Mouse (Mus musculus): ENCODE measurements at regions not wholly inside any gene's neighbourhood (a gene's known extent, or its start where the extent isn't known, plus 50 kb on each side); places are given as distances from the start of the nearest gene placed in this dataset.

DNA sequence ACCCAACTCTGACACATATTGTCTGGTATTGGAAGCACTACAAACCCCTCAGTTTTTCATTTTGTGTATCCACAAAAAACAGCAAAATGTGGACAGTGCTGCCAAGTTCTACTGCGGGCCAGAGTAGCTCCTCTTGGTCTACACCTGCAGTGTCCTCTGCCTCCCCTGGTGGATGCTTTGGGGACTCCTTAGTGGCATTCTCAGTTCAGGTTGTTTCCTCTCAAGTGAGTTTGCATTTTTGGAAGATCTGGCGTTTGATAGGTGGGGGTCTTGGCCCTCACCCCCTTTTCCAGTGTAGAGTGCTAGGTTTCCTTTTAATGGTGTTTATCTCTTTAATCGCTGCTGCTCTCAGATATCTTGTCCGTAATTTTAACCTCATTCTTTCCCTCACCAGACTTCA, 137.1 kb downstream of the 4933412E24Rik start:
- Histone ChIP-seq H3K9me3 (replicated peaks; ENCODE audit: insufficient read depth, low read length) (no peaks in the 10 kb centered on the region; the same call in 1 of the 2 replicates), H3K36me3 (ENCODE audit: control insufficient read depth in 1 of 2, insufficient read depth in 2 of 2, low read length in 2 of 2) (no peaks in the 10 kb centered on the region), H3K9ac (ENCODE audit: control insufficient read depth, low read depth, low read length, poor library complexity, severe bottlenecking) (no peak overlapping the region), H3K4me1 (ENCODE audit: control insufficient read depth in 1 of 2, insufficient read depth in 2 of 2, low read length in 2 of 2) (no peaks in the 10 kb centered on the region), H3K4me3 (ENCODE audit: control insufficient read depth in 1 of 2, insufficient read depth in 1 of 2, low read depth in 2 of 2, low read length in 2 of 2) (no peak overlapping the region), H3K27me3 (ENCODE audit: control insufficient read depth in 1 of 2, insufficient read depth in 2 of 2, low read length in 2 of 2) (no peaks in the 10 kb centered on the region), H3K79me2 (ENCODE audit: control insufficient read depth, insufficient read depth, low read length, poor library complexity) (no peaks in the 10 kb centered on the region), H3K27ac (ENCODE audit: control insufficient read depth, low read depth, low read length) (no peak overlapping the region)
- no peak for TF ChIP-seq ZKSCAN1 (IDR thresholded peaks at IDR 0.05; ENCODE audit: low read depth, low read length)
- TF ChIP-seq JUND (IDR thresholded peaks at IDR 0.05; ENCODE audit: low read depth, low read length): no peak
- TF ChIP-seq POLR2A (IDR thresholded peaks at IDR 0.05; ENCODE audit: control insufficient read depth in 1 of 2, insufficient read depth in 1 of 2, low read depth in 1 of 2, low read length in 2 of 2, poor library complexity in 1 of 2): no peak
- no peak for TF ChIP-seq POLR2AphosphoS5 (IDR thresholded peaks at IDR 0.05; ENCODE audit: borderline replicate concordance, low read depth, low read length)
- no peak for TF ChIP-seq NRF1 (IDR thresholded peaks at IDR 0.05; ENCODE audit: insufficient read depth, low read depth, low read length, poor library complexity, severe bottlenecking)
- no peak for TF ChIP-seq CHD2 (IDR thresholded peaks at IDR 0.05; ENCODE audit: low read length)
- no peak for TF ChIP-seq SIN3A (IDR thresholded peaks at IDR 0.05; ENCODE audit: low read length)
- no peak for TF ChIP-seq HCFC1 (IDR thresholded peaks at IDR 0.05; ENCODE audit: low read depth, low read length)
- no peak for TF ChIP-seq ZNF384 (IDR thresholded peaks at IDR 0.05; ENCODE audit: low read depth, low read length)
- no peak for TF ChIP-seq KAT2A (conservative IDR thresholded peaks at IDR 0.05; ENCODE audit: low read depth, low read length)
- TF ChIP-seq ELF1 (IDR thresholded peaks at IDR 0.05; ENCODE audit: low read depth, low read length): no peak
- TF ChIP-seq MYC (IDR thresholded peaks at IDR 0.05; ENCODE audit: low read depth, low read length): no peak
- no peak for TF ChIP-seq ZC3H11A (IDR thresholded peaks at IDR 0.05; ENCODE audit: low read depth, low read length)
- TF ChIP-seq E2F4 (IDR thresholded peaks at IDR 0.05; ENCODE audit: borderline replicate concordance, low read depth, low read length): no peak
- TF ChIP-seq SMC3 (IDR thresholded peaks at IDR 0.05; ENCODE audit: low read depth, low read length): no peak
- TF ChIP-seq MXI1 (IDR thresholded peaks at IDR 0.05; ENCODE audit: low read depth, low read length): no peak
- TF ChIP-seq USF1 (IDR thresholded peaks at IDR 0.05; ENCODE audit: low read depth, low read length): no peak
- DNase-seq (ENCODE audit: low read depth, low spot score): no peak

DNA sequence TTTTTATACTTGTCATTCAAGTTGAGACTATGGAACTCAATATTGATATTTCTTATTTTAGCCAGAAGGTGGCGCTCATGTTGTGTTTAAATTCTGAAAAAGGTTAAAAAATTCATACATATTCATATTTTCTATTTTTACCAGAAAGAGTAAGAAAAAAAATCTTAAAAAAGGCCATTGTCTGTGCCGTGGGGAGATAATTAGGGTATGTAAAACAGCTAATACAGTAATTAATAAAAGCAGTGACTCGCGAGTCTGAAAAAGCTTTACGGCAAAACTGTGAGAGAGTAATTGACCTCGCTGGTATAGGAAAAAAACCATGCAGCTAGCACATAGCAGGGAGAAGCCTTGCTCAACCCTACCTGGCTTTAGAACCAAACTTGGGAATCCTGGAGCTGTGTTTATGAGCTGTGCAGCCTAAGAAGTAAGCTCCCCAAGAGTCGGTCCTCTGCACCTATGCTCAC, 140.1 kb downstream of the 4933412E24Rik start:
- Histone ChIP-seq H3K4me1 (ENCODE audit: control insufficient read depth in 1 of 2, insufficient read depth in 2 of 2, low read length in 2 of 2) (no peaks in the 10 kb centered on the region), H3K4me3 (ENCODE audit: control insufficient read depth in 1 of 2, insufficient read depth in 1 of 2, low read depth in 2 of 2, low read length in 2 of 2) (no peak overlapping the region), H3K36me3 (ENCODE audit: control insufficient read depth in 1 of 2, insufficient read depth in 2 of 2, low read length in 2 of 2) (no peaks in the 10 kb centered on the region), H3K79me2 (ENCODE audit: control insufficient read depth, insufficient read depth, low read length, poor library complexity) (no peaks in the 10 kb centered on the region), H3K9me3 (replicated peaks; ENCODE audit: insufficient read depth, low read length) (no peaks in the 10 kb centered on the region), H3K27ac (ENCODE audit: control insufficient read depth, low read depth, low read length) (no peak overlapping the region), H3K9ac (ENCODE audit: control insufficient read depth, low read depth, low read length, poor library complexity, severe bottlenecking) (no peak overlapping the region), H3K27me3 (ENCODE audit: control insufficient read depth in 1 of 2, insufficient read depth in 2 of 2, low read length in 2 of 2) (no peaks in the 10 kb centered on the region)
- TF ChIP-seq TBP (IDR thresholded peaks at IDR 0.05; ENCODE audit: low read depth, low read length) (no peak), SMC3 (IDR thresholded peaks at IDR 0.05; ENCODE audit: low read depth, low read length) (peak; percentile 43), GABPA (IDR thresholded peaks at IDR 0.05; ENCODE audit: low read depth, low read length) (no peak), CTCF (IDR thresholded peaks at IDR 0.05 in 2 of 3, conservative IDR thresholded peaks at IDR 0.05 in 1 of 3; ENCODE audit: control insufficient read depth in 1 of 3, insufficient read depth in 1 of 3, low read depth in 2 of 3, low read length in 3 of 3, poor library complexity in 1 of 3, severe bottlenecking in 1 of 3) (peak; percentile 3 to 53 (median 23); a peak in 2 of 6 replicates), ZC3H11A (IDR thresholded peaks at IDR 0.05; ENCODE audit: low read depth, low read length) (peak; percentile 47), RAD21 (IDR thresholded peaks at IDR 0.05; ENCODE audit: low read depth, low read length) (peak; percentile 74)
- DNase-seq (ENCODE audit: low read depth, low spot score): peak; percentile 29

All from MEL (cell line).